Mouse (Mus musculus) heart, embryonic 16.5 days (tissue): ENCODE measurements around the gene Scgb3a1. TPM values are rescaled to one million over a fixed set of nuclear protein-coding genes. Genes with fewer than 3 reads are reported as not detected.

ENCODE experiments used
- ATAC-seq: fragments of 200-750 bp; cut with Nextera tagmentation; replicated peaks from 2 replicates; pipeline ENCODE4 v1.8.0; 2017; ENCODE audit warnings: moderate number of reproducible peaks; ENCODE audit not compliant: insufficient read depth, low FRiP score; ENCODE audit errors: extremely low read depth
- H3K27ac ChIP-seq: fragments of 300-500 bp; sonication (generic); 2 replicates; pipeline ENCODE4 v1.5.1; 2014; ENCODE audit warnings: mild to moderate bottlenecking, low read length, control low read depth, moderate library complexity
- H3K27me3 ChIP-seq: fragments of 300-500 bp; sonication (generic); 2 replicates; pipeline ENCODE4 v1.6.1; 2014; ENCODE audit warnings: low read length, mixed read lengths; ENCODE audit not compliant: control insufficient read depth, insufficient read depth
- H3K36me3 ChIP-seq: fragments of 300-500 bp; sonication (generic); 2 replicates; pipeline ENCODE4 v1.6.1; 2014; ENCODE audit not compliant: control insufficient read depth, insufficient read depth
- H3K4me1 ChIP-seq: fragments of 300-500 bp; sonication (generic); 2 replicates; pipeline ENCODE4 v1.6.1; 2014; ENCODE audit warnings: low read length, mixed read lengths; ENCODE audit not compliant: control insufficient read depth, insufficient read depth
- H3K4me2 ChIP-seq: fragments of 300-500 bp; sonication (generic); 2 replicates; pipeline ENCODE4 v1.6.1; 2014; ENCODE audit warnings: low read depth, mild to moderate bottlenecking, control low read depth, low read length
- H3K4me3 ChIP-seq: fragments of 300-500 bp; sonication (generic); 2 replicates; pipeline ENCODE4 v1.5.1; 2014; ENCODE audit warnings: mild to moderate bottlenecking, control low read depth, low read length
- H3K9ac ChIP-seq: fragments of 300-500 bp; sonication (generic); 2 replicates; pipeline ENCODE4 v1.6.1; 2014; ENCODE audit warnings: low read length, control low read depth
- H3K9me3 ChIP-seq: fragments of 300-500 bp; sonication (generic); replicated peaks from 2 replicates; pipeline ENCODE4 v1.6.1; 2016; ENCODE audit warnings: low read length; ENCODE audit not compliant: control insufficient read depth
- WGBS: fragments of 180-500 bp; shearing (Covaris S2); extraction: QIAGEN DNeasy Blood & Tissue Kit; methylation state at CpG from one replicate; pipeline ENCODE4 v1.1.7; 2014; 5-methylcytosine and 5-hydroxymethylcytosine counted together
- polyA plus RNA-seq: library from polyadenylated mRNA; unstranded; fragments of >200 nt; fragmentation: Nextera tagmentation; extraction: Ambion mirVana; gene quantifications from 2 replicates; pipeline ENCODE4 v1.2.1, GENCODE M21; 2015

The Scgb3a1 gene
- polyA plus RNA-seq, 1 experiment from 2014 or later: 5.3 TPM

GRCm38 (mm10) chr11:49707834-49708233, 44.4 kb downstream of the Scgb3a1 start:
- WGBS: 64% methylated on average over 2 of the region's 2 CpGs
- Histone ChIP-seq H3K4me1 (peaks cover 24% of the 10 kb centered on the region), H3K27ac (no peak overlapping the region), H3K9ac (no peak overlapping the region), H3K9me3 (no peaks in the 10 kb centered on the region), H3K27me3 (no peaks in the 10 kb centered on the region), H3K4me2 (no peak overlapping the region), H3K36me3 (peaks cover 12% of the 10 kb centered on the region), H3K4me3 (no peak overlapping the region)
- ATAC-seq: no peak

GRCm38 (mm10) chr11:49710664-49711063, 47.3 kb downstream of the Scgb3a1 start:
- peak overlapping the region; percentile 99; the same call in 1 of the 2 replicates for H3K9ac ChIP-seq
- H3K4me3 ChIP-seq: peak overlapping the region; percentile 99
- WGBS: 55% methylated on average over 2 of the region's 2 CpGs
- H3K27me3 ChIP-seq: no peaks in the 10 kb centered on the region
- peaks cover 8% of the 10 kb centered on the region for H3K36me3 ChIP-seq
- H3K27ac ChIP-seq: no peak overlapping the region
- no peak for ATAC-seq
- H3K4me1 ChIP-seq: peaks cover 29% of the 10 kb centered on the region
- peak overlapping the region; percentile 74 for H3K4me2 ChIP-seq
- H3K9me3 ChIP-seq: no peaks in the 10 kb centered on the region

GRCm38 (mm10) chr11:49711981-49712554, 48.7 kb downstream of the Scgb3a1 start:
- H3K4me3 ChIP-seq: peak overlapping the region; percentile 99
- H3K9me3 ChIP-seq: no peaks in the 10 kb centered on the region
- WGBS: under 1% methylated on average over 52 of the region's 70 CpGs
- peak overlapping the region; percentile 95 for H3K27ac ChIP-seq
- H3K4me1 ChIP-seq: peaks cover 27% of the 10 kb centered on the region
- peak; percentile 37 for ATAC-seq
- peak overlapping the region; percentile 99 for H3K9ac ChIP-seq
- peak overlapping the region; percentile 74 for H3K4me2 ChIP-seq
- H3K27me3 ChIP-seq: no peaks in the 10 kb centered on the region
- H3K36me3 ChIP-seq: no peaks in the 10 kb centered on the region

- Histone ChIP-seq H3K27ac (peak within 1 kb of the TSS; percentile 95), H3K36me3 (no peaks in the 10 kb centered on the region), H3K9ac (peak within 1 kb of the TSS; percentile 99), H3K4me3 (peak within 1 kb of the TSS; percentile 99), H3K27me3 (no peaks in the 10 kb centered on the region), H3K4me2 (peak within 1 kb of the TSS; percentile 88), H3K4me1 (peaks cover 27% of the 10 kb centered on the region), H3K9me3 (no peaks in the 10 kb centered on the region)
- under 1% methylated on average over 64 of the region's 65 CpGs for WGBS
- ATAC-seq: peak; percentile 97
Measured at GRCm38 (mm10) chr11:49712555-49713335, 49.3 kb downstream of the Scgb3a1 start, which contains the start of gene Cnot6. Cnot6 (minus strand) TSS chr11:49712723.

GRCm38 (mm10) chr11:49713336-49714334, 50.2 kb downstream of the Scgb3a1 start:
- H3K4me2 ChIP-seq: peak overlapping the region; percentile 88
- H3K9ac ChIP-seq: peak overlapping the region; percentile 73
- no peaks in the 10 kb centered on the region for H3K9me3 ChIP-seq
- H3K36me3 ChIP-seq: no peaks in the 10 kb centered on the region
- peak overlapping the region; percentile 99 for H3K4me3 ChIP-seq
- H3K4me1 ChIP-seq: peaks cover 23% of the 10 kb centered on the region
- ATAC-seq: no peak
- H3K27me3 ChIP-seq: no peaks in the 10 kb centered on the region
- WGBS: 35% methylated on average over 20 of the region's 20 CpGs
- peak overlapping the region; percentile 86 for H3K27ac ChIP-seq

Other genes starting within 250 kb of the Scgb3a1 start
- gene Olfr1389, start 240.5 kb upstream of the Scgb3a1 start, polyA plus RNA-seq: not detected in 2 replicates
- gene Olfr1388, start 227.0 kb upstream of the Scgb3a1 start, polyA plus RNA-seq: not detected in 2 replicates
- gene Olfr1387, start 208.3 kb upstream of the Scgb3a1 start, polyA plus RNA-seq: not detected in 2 replicates
- not detected in 2 replicates for gene Olfr1386, start 198.6 kb upstream of the Scgb3a1 start, polyA plus RNA-seq
- gene Olfr1385, start 174.5 kb upstream of the Scgb3a1 start, polyA plus RNA-seq: 0.05 TPM in 1 of 2 replicates, not detected in the other
- not detected in 2 replicates for gene Olfr1384, start 156.9 kb upstream of the Scgb3a1 start, polyA plus RNA-seq
- not detected in 2 replicates for gene Olfr1383, start 144.0 kb upstream of the Scgb3a1 start, polyA plus RNA-seq
- gene Olfr1382, start 135.4 kb upstream of the Scgb3a1 start, polyA plus RNA-seq: not detected in 2 replicates
- not detected in 2 replicates for gene Olfr1381, start 120.2 kb upstream of the Scgb3a1 start, polyA plus RNA-seq
- not detected in 2 replicates for gene Olfr1380, start 106.7 kb upstream of the Scgb3a1 start, polyA plus RNA-seq
- 6.1 and 7.4 TPM in 2 replicates for gene Flt4, start 54.3 kb upstream of the Scgb3a1 start, polyA plus RNA-seq
- 30.0 and 33.6 TPM in 2 replicates for gene Cnot6, start 49.1 kb downstream of the Scgb3a1 start, polyA plus RNA-seq
- 10.4 and 13.1 TPM in 2 replicates for gene Gfpt2, start 130.6 kb downstream of the Scgb3a1 start, polyA plus RNA-seq
- 34.8 and 36.5 TPM in 2 replicates for gene Mapk9, start 183.1 kb downstream of the Scgb3a1 start, polyA plus RNA-seq
- 0.20 and 0.30 TPM in 2 replicates for gene Rasgef1c, start 238.2 kb downstream of the Scgb3a1 start, polyA plus RNA-seq